Mouse (Mus musculus) forebrain, embryonic 13.5 days (tissue): ENCODE measurements at regions not wholly inside any gene's neighbourhood (a gene's known extent, or its start where the extent isn't known, plus 50 kb on each side); places are given as distances from the start of the nearest gene placed in this dataset.
A peak's percentile ranks its signal among the peaks of the same experiment; 100 is the strongest.

ENCODE experiments used
- ATAC-seq: fragments of 200-750 bp; cut with Nextera tagmentation; 2 replicates; pipeline ENCODE4 v1.8.0; 2017
- H3K27ac ChIP-seq: fragments of 300-500 bp; sonication (generic); 2 replicates; pipeline ENCODE4 v1.5.1; 2015; ENCODE audit warnings: inconsistent platforms, mild to moderate bottlenecking, moderate library complexity
- H3K27me3 ChIP-seq: fragments of 300-500 bp; sonication (generic); 2 replicates; pipeline ENCODE4 v1.6.1; 2015; ENCODE audit warnings: mild to moderate bottlenecking, inconsistent platforms
- H3K36me3 ChIP-seq: fragments of 300-500 bp; sonication (generic); 2 replicates; pipeline ENCODE4 v1.6.1; 2015; ENCODE audit warnings: mild to moderate bottlenecking, inconsistent platforms; ENCODE audit not compliant: poor library complexity, severe bottlenecking
- H3K4me1 ChIP-seq: fragments of 300-500 bp; sonication (generic); 2 replicates; pipeline ENCODE4 v1.6.1; 2015; ENCODE audit warnings: inconsistent platforms
- H3K4me2 ChIP-seq: fragments of 300-500 bp; sonication (generic); 2 replicates; pipeline ENCODE4 v1.6.1; 2015; ENCODE audit warnings: inconsistent platforms, mild to moderate bottlenecking, moderate library complexity
- H3K4me3 ChIP-seq: fragments of 300-500 bp; sonication (generic); 2 replicates; pipeline ENCODE4 v1.5.1; 2015; ENCODE audit warnings: mild to moderate bottlenecking, inconsistent platforms
- H3K9ac ChIP-seq: fragments of 300-500 bp; sonication (generic); 2 replicates; pipeline ENCODE4 v1.6.1; 2015; ENCODE audit warnings: mild to moderate bottlenecking, inconsistent platforms
- H3K9me3 ChIP-seq: fragments of 300-500 bp; sonication (generic); replicated peaks from 2 replicates; pipeline ENCODE4 v1.6.1; 2016; ENCODE audit warnings: inconsistent platforms
- WGBS: fragments of 180-500 bp; shearing (Covaris S2); methylation state at CpG from one replicate; pipeline ENCODE4 v1.1.7; 2015; 5-methylcytosine and 5-hydroxymethylcytosine counted together

GRCm38 (mm10) chr12:29129331-29129730, 377.7 kb downstream of the Eipr1 start:
- 66% methylated on average over 4 of the region's 4 CpGs for WGBS
- Histone ChIP-seq H3K4me2 (no peak overlapping the region), H3K9ac (no peak overlapping the region), H3K4me3 (no peak overlapping the region), H3K36me3 (no peaks in the 10 kb centered on the region), H3K27ac (0 out of 2 replicates have a peak overlapping the region, but pooled peaks have one; percentile 3), H3K4me1 (peaks cover 15% of the 10 kb centered on the region), H3K27me3 (no peaks in the 10 kb centered on the region), H3K9me3 (no peaks in the 10 kb centered on the region)
- ATAC-seq: no peak

GRCm38 (mm10) chr12:29134326-29134725, 382.7 kb downstream of the Eipr1 start:
- 82% methylated on average over 2 of the region's 2 CpGs for WGBS
- no peak overlapping the region for H3K4me2 ChIP-seq
- peaks cover 33% of the 10 kb centered on the region for H3K4me1 ChIP-seq
- no peaks in the 10 kb centered on the region for H3K9me3 ChIP-seq
- H3K27me3 ChIP-seq: no peaks in the 10 kb centered on the region
- no peak for ATAC-seq
- no peaks in the 10 kb centered on the region for H3K36me3 ChIP-seq
- H3K27ac ChIP-seq: no peak overlapping the region
- no peak overlapping the region for H3K4me3 ChIP-seq
- no peak overlapping the region for H3K9ac ChIP-seq

GRCm38 (mm10) chr12:29136850-29137268, 385.3 kb downstream of the Eipr1 start:
- no peaks in the 10 kb centered on the region for H3K9me3 ChIP-seq
- H3K27ac ChIP-seq: peak overlapping the region; percentile 83
- peaks cover 40% of the 10 kb centered on the region for H3K4me1 ChIP-seq
- no peaks in the 10 kb centered on the region for H3K27me3 ChIP-seq
- H3K36me3 ChIP-seq: no peaks in the 10 kb centered on the region
- H3K4me2 ChIP-seq: no peak overlapping the region
- H3K9ac ChIP-seq: no peak overlapping the region
- 23% methylated on average over 5 of the region's 5 CpGs for WGBS
- peak; percentile 92 for ATAC-seq
- no peak overlapping the region for H3K4me3 ChIP-seq

GRCm38 (mm10) chr12:29137455-29137854, 385.9 kb downstream of the Eipr1 start:
- no peaks in the 10 kb centered on the region for H3K9me3 ChIP-seq
- ATAC-seq: peak; percentile 66
- no peak overlapping the region for H3K4me2 ChIP-seq
- H3K27ac ChIP-seq: peak overlapping the region; percentile 83
- H3K36me3 ChIP-seq: no peaks in the 10 kb centered on the region
- H3K9ac ChIP-seq: no peak overlapping the region
- H3K4me3 ChIP-seq: no peak overlapping the region
- H3K27me3 ChIP-seq: no peaks in the 10 kb centered on the region
- H3K4me1 ChIP-seq: peaks cover 42% of the 10 kb centered on the region
- WGBS: 70% methylated on average over 8 of the region's 8 CpGs

GRCm38 (mm10) chr12:29140576-29140975, 387.6 kb upstream of the Myt1l start:
- peaks cover 47% of the 10 kb centered on the region for H3K4me1 ChIP-seq
- no peak overlapping the region for H3K9ac ChIP-seq
- no peak overlapping the region for H3K4me2 ChIP-seq
- no peaks in the 10 kb centered on the region for H3K9me3 ChIP-seq
- peak overlapping the region; percentile 77 for H3K27ac ChIP-seq
- H3K36me3 ChIP-seq: no peaks in the 10 kb centered on the region
- 41% methylated on average over 3 of the region's 3 CpGs for WGBS
- H3K4me3 ChIP-seq: no peak overlapping the region
- no peak for ATAC-seq
- no peaks in the 10 kb centered on the region for H3K27me3 ChIP-seq

- peak; percentile 28; the same call in 1 of the 2 replicates for ATAC-seq
- no peaks in the 10 kb centered on the region for H3K9me3 ChIP-seq
- H3K4me2 ChIP-seq: no peak overlapping the region; the same call in 1 of the 2 replicates
- H3K9ac ChIP-seq: 0 out of 2 replicates have a peak overlapping the region, but pooled peaks have one; percentile 27
- no peaks in the 10 kb centered on the region for H3K27me3 ChIP-seq
- H3K27ac ChIP-seq: peak overlapping the region; percentile 77
- H3K36me3 ChIP-seq: no peaks in the 10 kb centered on the region
- peaks cover 42% of the 10 kb centered on the region for H3K4me1 ChIP-seq
- 36% methylated on average over 13 of the region's 13 CpGs for WGBS
- H3K4me3 ChIP-seq: no peak overlapping the region
Measured at GRCm38 (mm10) chr12:29141132-29141531, 387.1 kb upstream of the Myt1l start.

- peak overlapping the region; percentile 77 for H3K27ac ChIP-seq
- H3K4me1 ChIP-seq: peaks cover 35% of the 10 kb centered on the region
- no peaks in the 10 kb centered on the region for H3K27me3 ChIP-seq
- H3K4me3 ChIP-seq: no peak overlapping the region
- H3K4me2 ChIP-seq: no peak overlapping the region
- WGBS: 74% methylated on average over 8 of the region's 8 CpGs
- no peak for ATAC-seq
- no peaks in the 10 kb centered on the region for H3K9me3 ChIP-seq
- H3K9ac ChIP-seq: no peak overlapping the region
- H3K36me3 ChIP-seq: no peaks in the 10 kb centered on the region
Measured at GRCm38 (mm10) chr12:29141855-29142254, 386.3 kb upstream of the Myt1l start.

GRCm38 (mm10) chr12:29143297-29143696, 384.9 kb upstream of the Myt1l start:
- WGBS: 79% methylated on average over 8 of the region's 8 CpGs

GRCm38 (mm10) chr12:29160920-29161319, 367.3 kb upstream of the Myt1l start:
- Histone ChIP-seq H3K9me3 (no peaks in the 10 kb centered on the region), H3K4me3 (no peak overlapping the region), H3K9ac (no peak overlapping the region), H3K27ac (no peak overlapping the region), H3K36me3 (no peaks in the 10 kb centered on the region), H3K4me2 (no peak overlapping the region), H3K4me1 (peaks cover 10% of the 10 kb centered on the region; the same call in 1 of the 2 replicates), H3K27me3 (no peaks in the 10 kb centered on the region)
- no peak for ATAC-seq
- WGBS: 80% methylated on average over 1 of the region's 1 CpGs

More at GRCm38 (mm10) chr12:29143297-29143696, 384.9 kb upstream of the Myt1l start:
- H3K4me1 ChIP-seq: peaks cover 21% of the 10 kb centered on the region
- H3K27ac ChIP-seq: no peak overlapping the region
- no peak overlapping the region for H3K4me3 ChIP-seq
- H3K9ac ChIP-seq: no peak overlapping the region
- no peaks in the 10 kb centered on the region for H3K27me3 ChIP-seq
- ATAC-seq: no peak
- no peaks in the 10 kb centered on the region for H3K36me3 ChIP-seq
- H3K9me3 ChIP-seq: no peaks in the 10 kb centered on the region
- no peak overlapping the region for H3K4me2 ChIP-seq

GRCm38 (mm10) chr12:29161546-29161945, 366.6 kb upstream of the Myt1l start:
- no peaks in the 10 kb centered on the region for H3K27me3 ChIP-seq
- peaks cover 10% of the 10 kb centered on the region; the same call in 1 of the 2 replicates for H3K4me1 ChIP-seq
- no peak overlapping the region for H3K4me2 ChIP-seq
- H3K4me3 ChIP-seq: no peak overlapping the region
- ATAC-seq: no peak
- no peaks in the 10 kb centered on the region for H3K9me3 ChIP-seq
- H3K27ac ChIP-seq: no peak overlapping the region
- 9% methylated on average over 2 of the region's 2 CpGs for WGBS
- no peak overlapping the region for H3K9ac ChIP-seq
- no peaks in the 10 kb centered on the region for H3K36me3 ChIP-seq

GRCm38 (mm10) chr12:29164701-29165100, 363.5 kb upstream of the Myt1l start:
- WGBS: 55% methylated on average over 2 of the region's 2 CpGs
- Histone ChIP-seq H3K9me3 (no peaks in the 10 kb centered on the region), H3K4me1 (peaks cover 10% of the 10 kb centered on the region; the same call in 1 of the 2 replicates), H3K9ac (no peak overlapping the region), H3K4me3 (no peak overlapping the region), H3K4me2 (no peak overlapping the region), H3K27me3 (no peaks in the 10 kb centered on the region), H3K36me3 (no peaks in the 10 kb centered on the region), H3K27ac (no peak overlapping the region)
- no peak for ATAC-seq

- H3K27ac ChIP-seq: no peak overlapping the region
- peaks cover 10% of the 10 kb centered on the region; the same call in 1 of the 2 replicates for H3K4me1 ChIP-seq
- WGBS: 55% methylated on average over 2 of the region's 2 CpGs
- no peak overlapping the region for H3K4me2 ChIP-seq
- no peak overlapping the region for H3K4me3 ChIP-seq
- no peaks in the 10 kb centered on the region for H3K9me3 ChIP-seq
- H3K27me3 ChIP-seq: no peaks in the 10 kb centered on the region
- H3K36me3 ChIP-seq: no peaks in the 10 kb centered on the region
- no peak overlapping the region for H3K9ac ChIP-seq
- no peak for ATAC-seq
Measured at GRCm38 (mm10) chr12:29166316-29166715, 361.9 kb upstream of the Myt1l start.

- Histone ChIP-seq H3K27ac (no peak overlapping the region), H3K27me3 (no peaks in the 10 kb centered on the region), H3K4me2 (no peak overlapping the region), H3K4me1 (peaks cover 10% of the 10 kb centered on the region; the same call in 1 of the 2 replicates), H3K9me3 (no peaks in the 10 kb centered on the region), H3K36me3 (no peaks in the 10 kb centered on the region), H3K4me3 (no peak overlapping the region), H3K9ac (no peak overlapping the region)
- no peak for ATAC-seq
- 90% methylated on average over 6 of the region's 6 CpGs for WGBS
Measured at GRCm38 (mm10) chr12:29167922-29168321, 360.3 kb upstream of the Myt1l start.
